Mouse (Mus musculus) inflammation-experienced regulatory T-cells, adult 16 weeks (primary cell): ENCODE measurements around the gene Steap2. TPM values are rescaled to one million over a fixed set of nuclear protein-coding genes. Genes with fewer than 3 reads are reported as not detected.

Source experiments
- polyA plus RNA-seq: library from polyadenylated mRNA; unstranded; fragments of 100-300 nt; shearing (Covaris generic); gene quantifications from one replicate; pipeline ENCODE4 v1.2.1, GENCODE M21; 2017

Gene Steap2
- 0.06 TPM for polyA plus RNA-seq

DNA sequence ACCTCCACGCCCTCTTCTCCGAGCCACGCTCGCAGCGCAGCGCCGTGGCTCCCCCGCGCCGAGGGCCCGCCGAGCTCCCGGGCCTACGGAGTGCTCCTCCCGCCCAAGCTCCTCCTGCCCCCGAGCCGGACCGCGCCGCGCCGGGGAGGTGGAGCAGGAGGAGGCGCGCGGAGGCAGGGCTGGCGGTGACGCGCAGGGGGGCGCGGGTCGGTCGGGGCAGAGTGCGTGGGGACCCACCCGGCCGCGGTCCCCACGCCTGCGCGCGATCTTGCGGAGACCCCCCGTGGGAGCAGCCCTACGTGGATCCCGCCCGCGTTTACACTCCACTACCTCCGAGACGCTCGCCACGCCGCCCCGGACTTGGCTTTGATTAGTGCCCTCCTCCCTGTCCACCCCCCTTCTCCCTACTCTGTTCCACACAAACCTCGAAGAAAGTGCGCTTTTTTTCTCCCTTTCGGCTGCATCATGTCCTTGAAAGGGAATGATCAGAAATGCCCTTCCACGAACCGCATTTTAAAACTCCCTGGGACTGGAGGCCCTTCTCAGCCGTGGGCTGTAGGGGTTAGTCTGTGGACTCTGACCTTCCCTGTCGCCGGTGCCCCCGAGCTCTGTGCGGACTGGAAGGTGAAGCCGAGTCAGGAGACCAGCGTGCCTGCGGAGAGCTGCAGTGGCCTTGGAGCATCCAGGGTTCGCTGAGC is at the start of gene Steap2:
TSS of gene Steap2 (minus strand) at position 623 of the 698 bp plus-strand sequence.

DNA sequence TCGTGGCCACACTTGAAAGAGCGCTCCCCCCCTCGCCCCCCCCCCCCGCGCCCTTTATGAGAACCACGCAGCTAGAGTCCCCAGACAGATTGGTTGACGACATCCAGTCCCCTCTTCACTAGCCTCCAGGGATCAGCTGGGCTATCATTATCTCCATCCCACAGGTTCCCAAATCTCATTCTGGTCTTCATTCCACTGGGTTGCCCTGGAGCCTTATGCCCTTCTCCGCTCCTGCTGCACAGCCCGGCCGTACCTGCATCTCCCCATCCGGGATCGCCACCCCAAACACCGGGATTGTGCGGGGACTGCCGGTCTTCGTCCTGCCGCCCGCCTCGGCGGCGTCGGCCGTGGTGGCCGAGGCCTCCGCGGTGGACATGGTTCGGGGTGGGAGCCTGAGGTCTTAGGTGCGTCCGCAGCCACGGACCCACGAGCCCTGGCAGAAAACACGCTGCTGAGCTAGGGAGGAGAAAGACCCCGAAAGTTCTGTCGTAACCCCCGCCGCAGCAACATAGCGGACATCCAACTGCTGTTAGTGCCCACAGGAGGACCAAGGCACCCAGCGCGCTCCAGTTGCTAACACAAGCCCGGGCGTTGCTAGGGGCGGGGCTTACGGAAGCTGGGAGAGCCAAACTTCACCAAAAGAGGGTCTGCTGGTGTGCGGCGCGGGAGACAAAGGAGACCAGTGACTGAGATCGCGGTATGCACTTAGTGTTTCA is 30.6 kb downstream of the Steap2 start, which contains the start of gene Cfap69:
TSS of gene Cfap69 (minus strand) at position 585 of the 716 bp plus-strand sequence.

Other genes with a start within 250 kb of the Steap2 start
- gene 1700015F17Rik, start 215.4 kb downstream of the Steap2 start, polyA plus RNA-seq = not detected
- gene Cldn12, start 179.6 kb downstream of the Steap2 start, polyA plus RNA-seq = 4.4 TPM
- gene Gtpbp10, start 135.0 kb downstream of the Steap2 start, polyA plus RNA-seq = 13.5 TPM
- gene Gm8773, start 120.8 kb downstream of the Steap2 start, polyA plus RNA-seq = not detected
- not detected for gene Cfap69, start 30.3 kb downstream of the Steap2 start, polyA plus RNA-seq
- not detected for gene Steap1, start 54.7 kb upstream of the Steap2 start, polyA plus RNA-seq